Comparison of ENCODE assay signal across 17 mouse cellular contexts in genomic region chr8:100298191-100298590, GRCm38 (mm10).
DNase-seq lines count a peak whose midpoint lies in the region.
"Had no signal": no experiment of that assay in that cellular context is flagged by ENCODE, and none has a peak within 500 bp of the region (broad histone marks: within the 10 kb centered on the region; RNA-seq: fewer than 3 reads in every experiment).

No protein-coding gene starts in this region.

- peak; percentile 2 for DNase-seq in adrenal gland, postnatal 14 days
- no peak for DNase-seq in adrenal gland, postnatal 4 days (ENCODE audit: low spot score in 2 of 2)
- peak; percentile 14 to 38 for DNase-seq in cerebellum, postnatal 25 days
- DNase-seq in cerebellum, adult 8-10 months: no peak
- peak; percentile 2 to 7 for DNase-seq in layer of hippocampus, adult 8-10 months (ENCODE audit: low spot score in 2 of 2)
- no peak for DNase-seq in layer of hippocampus, postnatal 10 days (ENCODE audit: low spot score in 2 of 2)
- DNase-seq in brain, adult 2 months (ENCODE audit: low read depth, low spot score): peak; percentile 47
- DNase-seq: adrenal gland, adult 8-10 months; adrenal gland, postnatal 36 days; B cell, adult 2 months; forebrain, postnatal 0 days; gastrocnemius, adult 2 months; gastrocnemius, postnatal 14 days; heart, adult 18-20 months; heart, postnatal 10 days; heart, postnatal 36 days; kidney, adult 2 months had no signal

Comparison
In these comparisons a context has a peak if more than half of its experiments do, and no peak if none do; other contexts are left out.
1. DNase-seq: peak in adrenal gland, postnatal 14 days (single experiment), cerebellum, postnatal 25 days (2 of 2), layer of hippocampus, adult 8-10 months (2 of 2) and brain, adult 2 months (single experiment); none in adrenal gland, postnatal 4 days (0 of 2), cerebellum, adult 8-10 months (single experiment) and layer of hippocampus, postnatal 10 days (0 of 2).